Comparison of ENCODE assay signal across 8 mouse cellular contexts in genomic region chr12:80518757-80519620, GRCm38 (mm10). TPM values are rescaled to one million over a fixed set of nuclear protein-coding genes. Genes with fewer than 3 reads are reported as not detected.
DNase-seq lines count a peak whose midpoint lies in the region; ATAC-seq and TF ChIP-seq lines count a peak whose summit lies in the region.

No protein-coding gene starts in this region.

- no peaks in the 10 kb centered on the region for H3K9me3 ChIP-seq in kidney, embryonic 15.5 days (replicated peaks)
- no peaks in the 10 kb centered on the region for H3K9me3 ChIP-seq in embryonic facial prominence, embryonic 15.5 days (replicated peaks)
- H3K9me3 ChIP-seq in hindbrain, postnatal 0 days (ENCODE audit: low read length): no peaks in the 10 kb centered on the region
- H3K9me3 ChIP-seq in liver, embryonic 13.5 days (replicated peaks): no peaks in the 10 kb centered on the region

- H3K27ac ChIP-seq in kidney, embryonic 15.5 days: no peak overlapping the region
- H3K27ac ChIP-seq in embryonic facial prominence, embryonic 15.5 days (replicated peaks): peak overlapping the region; percentile 29
- peak overlapping the region; percentile 75 for H3K27ac ChIP-seq in hindbrain, postnatal 0 days
- no peak overlapping the region for H3K27ac ChIP-seq in liver, embryonic 13.5 days

- H3K4me3 ChIP-seq in kidney, embryonic 15.5 days (replicated peaks): peak overlapping the region; percentile 68
- H3K4me3 ChIP-seq in embryonic facial prominence, embryonic 15.5 days (replicated peaks): peak overlapping the region; percentile 68
- H3K4me3 ChIP-seq in hindbrain, postnatal 0 days (ENCODE audit: low read length): peak overlapping the region; percentile 73
- H3K4me3 ChIP-seq in liver, embryonic 13.5 days (replicated peaks): peak overlapping the region; percentile 48

- under 1% methylated on average over 90 of the region's 90 CpGs for WGBS in kidney, embryonic 15.5 days
- WGBS in embryonic facial prominence, embryonic 15.5 days: under 1% methylated on average over 90 of the region's 90 CpGs
- WGBS in hindbrain, postnatal 0 days: under 1% methylated on average over 88 of the region's 90 CpGs
- 1% methylated on average over 89 of the region's 90 CpGs for WGBS in liver, embryonic 13.5 days (ENCODE audit: insufficient replicate concordance)

- peaks cover 32% of the 10 kb centered on the region for H3K4me1 ChIP-seq in kidney, embryonic 15.5 days
- H3K4me1 ChIP-seq in embryonic facial prominence, embryonic 15.5 days: peaks cover 24% of the 10 kb centered on the region
- peaks cover 13% of the 10 kb centered on the region; the same call in 1 of the 2 replicates for H3K4me1 ChIP-seq in hindbrain, postnatal 0 days (ENCODE audit: insufficient read depth, low read length)
- peaks cover 4% of the 10 kb centered on the region for H3K4me1 ChIP-seq in liver, embryonic 13.5 days (replicated peaks)

- H3K9ac ChIP-seq in kidney, embryonic 15.5 days: peak overlapping the region; percentile 55
- H3K9ac ChIP-seq in embryonic facial prominence, embryonic 15.5 days: peak overlapping the region; percentile 43
- H3K9ac ChIP-seq in hindbrain, postnatal 0 days (replicated peaks; ENCODE audit: low read length): peak overlapping the region; percentile 61
- H3K9ac ChIP-seq in liver, embryonic 13.5 days: no peak overlapping the region

- TF ChIP-seq CTCF in hindbrain, postnatal 0 days (IDR thresholded peaks at IDR 0.05; ENCODE audit: low read depth): no peak

- peak overlapping the region; percentile 99 for H3K4me2 ChIP-seq in kidney, embryonic 15.5 days
- H3K4me2 ChIP-seq in embryonic facial prominence, embryonic 15.5 days (replicated peaks): peak overlapping the region; percentile 97
- H3K4me2 ChIP-seq in hindbrain, postnatal 0 days (ENCODE audit: low read depth, low read length): peak overlapping the region; percentile 90
- peak overlapping the region; percentile 64 for H3K4me2 ChIP-seq in liver, embryonic 13.5 days

- peaks cover 80% of the 10 kb centered on the region for H3K27me3 ChIP-seq in kidney, embryonic 15.5 days
- H3K27me3 ChIP-seq in embryonic facial prominence, embryonic 15.5 days: peaks cover 54% of the 10 kb centered on the region
- H3K27me3 ChIP-seq in hindbrain, postnatal 0 days (ENCODE audit: insufficient read depth, low read length): 0 out of 2 replicates have a peak, but pooled peaks cover 6% of the 10 kb centered on the region
- H3K27me3 ChIP-seq in liver, embryonic 13.5 days: peaks cover 96% of the 10 kb centered on the region

- no peaks in the 10 kb centered on the region for H3K36me3 ChIP-seq in kidney, embryonic 15.5 days
- no peaks in the 10 kb centered on the region for H3K36me3 ChIP-seq in embryonic facial prominence, embryonic 15.5 days
- no peaks in the 10 kb centered on the region for H3K36me3 ChIP-seq in hindbrain, postnatal 0 days (ENCODE audit: insufficient read depth, low read length)
- H3K36me3 ChIP-seq in liver, embryonic 13.5 days: no peaks in the 10 kb centered on the region

- peak; percentile 57 for ATAC-seq in kidney, embryonic 15.5 days (replicated peaks; ENCODE audit: low FRiP score)
- peak; percentile 37; the same call in 1 of the 2 replicates for ATAC-seq in embryonic facial prominence, embryonic 15.5 days (ENCODE audit: insufficient number of reproducible peaks, low FRiP score, low TSS enrichment, low read depth)
- ATAC-seq in hindbrain, postnatal 0 days: peak; percentile 79
- no peak for ATAC-seq in liver, embryonic 13.5 days (ENCODE audit: low read depth)
- no peak for ATAC-seq in CD4-positive, CD25-positive, alpha-beta regulatory T cell, adult 4 months

- DNase-seq in kidney, adult 9 months: no peak
- DNase-seq in adrenal gland, postnatal 36 days: peak; percentile 35 to 41
- DNase-seq in hindbrain, postnatal 0 days (ENCODE audit: low spot score): peak; percentile 83
- no peak for DNase-seq in liver, embryonic 13.5 days
- peak; percentile 79 to 81 for DNase-seq in right cerebral cortex, postnatal 10 days (ENCODE audit: low spot score in 2 of 2)

RNA-seq across cellular contexts. Expression of gene Galnt16, which starts 0.9 kb away (rescaled TPM):
- 6.6 and 9.4 TPM in 2 replicates for polyA plus RNA-seq in kidney, embryonic 15.5 days (2015; fragmentation: Nextera tagmentation; extraction: Ambion mirVana)
- total RNA-seq in adrenal gland, postnatal 36 days (2021): 1 to 10 TPM; 7.1 to 8.8 TPM
- 25.4 and 27.6 TPM in 2 replicates for polyA plus RNA-seq in embryonic facial prominence, embryonic 15.5 days (2015; fragmentation: Nextera tagmentation; extraction: Ambion mirVana)
- total RNA-seq in hindbrain, postnatal 0 days (2014; rRNA removed): 67.9 and 72.1 TPM in 2 replicates
- 26.5 and 28.2 TPM in 2 replicates for polyA plus RNA-seq in hindbrain, postnatal 0 days (2015; fragmentation: Nextera tagmentation; extraction: Ambion mirVana)
- polyA plus RNA-seq in liver, embryonic 13.5 days (2015; fragmentation: Nextera tagmentation; extraction: Ambion mirVana): 0.20 and 0.42 TPM in 2 replicates
- polyA plus RNA-seq in CD4-positive, CD25-positive, alpha-beta regulatory T cell, adult 4 months (2017; shearing (Covaris generic)): 1 to 10 TPM in 1 of 2 experiments, not detected in 1; 1.2 TPM

RNA-seq across cellular contexts. Expression of gene Exd2, which starts 56.1 kb away (rescaled TPM):
- polyA plus RNA-seq in kidney, embryonic 15.5 days (2015; fragmentation: Nextera tagmentation; extraction: Ambion mirVana): 30.0 and 30.3 TPM in 2 replicates
- 10 to 100 TPM; 18.6 to 20.2 TPM for total RNA-seq in adrenal gland, postnatal 36 days (2021)
- 24.1 and 25.3 TPM in 2 replicates for polyA plus RNA-seq in embryonic facial prominence, embryonic 15.5 days (2015; fragmentation: Nextera tagmentation; extraction: Ambion mirVana)
- total RNA-seq in hindbrain, postnatal 0 days (2014; rRNA removed): 25.2 and 30.6 TPM in 2 replicates
- polyA plus RNA-seq in hindbrain, postnatal 0 days (2015; fragmentation: Nextera tagmentation; extraction: Ambion mirVana): 26.3 and 29.9 TPM in 2 replicates
- polyA plus RNA-seq in liver, embryonic 13.5 days (2015; fragmentation: Nextera tagmentation; extraction: Ambion mirVana): 6.6 and 7.4 TPM in 2 replicates
- polyA plus RNA-seq in CD4-positive, CD25-positive, alpha-beta regulatory T cell, adult 4 months (2017; shearing (Covaris generic)): 10 to 100 TPM; 17.7 to 35.3 TPM

Comparison
In these comparisons a context has a peak if more than half of its experiments do, and no peak if none do; other contexts are left out.
1. ATAC-seq: peak in kidney, embryonic 15.5 days (single experiment), embryonic facial prominence, embryonic 15.5 days (single experiment) and hindbrain, postnatal 0 days (single experiment); none in liver, embryonic 13.5 days (single experiment) and CD4-positive, CD25-positive, alpha-beta regulatory T cell, adult 4 months (single experiment).
2. H3K27ac ChIP-seq: peak in embryonic facial prominence, embryonic 15.5 days (single experiment) and hindbrain, postnatal 0 days (single experiment); none in kidney, embryonic 15.5 days (single experiment) and liver, embryonic 13.5 days (single experiment).
3. DNase-seq: peak in adrenal gland, postnatal 36 days (2 of 2), hindbrain, postnatal 0 days (single experiment) and right cerebral cortex, postnatal 10 days (2 of 2); none in kidney, adult 9 months (single experiment) and liver, embryonic 13.5 days (single experiment).
4. Peak in every context shown above with its lines, with median percentiles within 50 percentile points of each other: H3K4me2 ChIP-seq and H3K4me3 ChIP-seq.